Mouse (Mus musculus): ENCODE results near the gene Txndc2.

DNA sequence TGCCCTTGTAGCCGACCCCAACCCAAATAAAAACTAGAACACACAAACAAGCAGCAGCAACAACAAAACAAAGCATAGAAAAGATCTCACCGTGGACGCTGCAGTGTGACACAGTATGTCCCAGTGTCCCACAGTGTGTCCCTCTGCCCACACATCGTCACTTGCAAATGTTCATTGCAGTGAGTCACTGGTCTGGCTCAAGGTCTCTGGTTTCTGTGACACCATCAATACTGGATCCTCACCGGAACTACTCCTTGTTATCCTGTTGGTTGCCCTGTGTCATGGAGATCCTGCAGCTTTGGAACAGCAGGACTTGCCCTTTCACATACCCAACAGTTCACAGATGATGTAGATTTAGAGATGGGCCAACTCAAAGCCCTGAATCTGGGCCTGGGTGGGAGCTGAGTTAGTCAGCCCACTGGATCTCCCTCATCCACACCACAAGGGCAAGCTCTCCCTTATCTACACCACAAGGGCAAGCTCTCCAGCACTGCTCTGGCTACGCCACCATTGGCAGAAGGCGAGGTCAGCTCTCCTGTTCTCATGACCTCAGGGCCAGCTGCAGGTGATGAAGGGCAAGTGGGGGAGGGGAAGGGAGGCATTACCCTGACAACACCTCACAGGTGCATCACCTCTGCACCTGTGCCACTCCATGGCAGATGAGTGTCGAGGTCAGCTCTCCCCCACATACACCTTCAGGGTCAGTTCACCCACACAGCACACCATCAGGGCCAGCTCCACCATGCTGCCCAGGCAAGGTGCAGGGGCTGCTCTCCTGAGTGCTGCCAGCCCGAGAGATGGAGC, 6.6 kb upstream of the Txndc2 start:
- TF ChIP-seq POLR2A (IDR thresholded peaks at IDR 0.05; ENCODE audit: extremely low read depth, insufficient read depth, low read length), result no peak
- TF ChIP-seq CTCF (IDR thresholded peaks at IDR 0.05; ENCODE audit: extremely low read depth, insufficient read depth, low read length), result no peak
